Mouse (Mus musculus): ENCODE results near the gene Gm36210. TPM values are rescaled to one million over a fixed set of nuclear protein-coding genes. Genes with fewer than 3 reads are reported as not detected.

Gm36210 gene
- total RNA-seq, 2 experiments from 2014 or later = not detected

DNA sequence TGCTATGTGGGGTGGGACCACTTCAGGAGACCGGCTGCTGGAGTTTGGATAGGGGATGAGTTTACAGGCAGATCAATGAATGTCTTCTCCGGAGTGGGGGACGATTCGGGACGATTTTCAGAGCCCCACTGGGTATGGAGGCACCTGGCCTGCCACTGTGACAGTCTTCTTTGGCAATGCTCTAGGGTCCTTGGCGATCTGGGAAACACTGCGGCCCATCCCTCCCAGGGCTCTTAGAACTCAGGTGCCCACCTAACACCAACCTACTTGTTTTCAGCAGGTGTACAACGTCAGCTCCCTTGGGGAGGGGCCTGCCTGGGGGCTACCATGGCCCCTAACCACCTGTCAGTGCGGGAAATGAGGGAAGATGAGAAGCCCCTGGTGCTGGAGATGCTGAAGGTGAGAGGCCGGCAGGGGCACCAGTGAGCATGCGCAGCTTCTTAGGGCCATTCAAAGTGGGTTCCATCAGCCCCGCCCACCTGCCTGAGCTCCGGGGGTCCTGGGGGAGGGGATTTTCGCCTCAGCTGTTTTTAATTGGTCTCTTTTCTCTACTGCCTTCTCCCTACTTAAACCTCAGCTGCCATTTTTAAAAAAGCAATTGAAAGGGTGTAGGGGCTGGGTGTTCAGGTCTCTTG, 16.7 kb upstream of the Gm36210 start:
- peak in 1 of 2 experiments; percentile 48 for DNase-seq

GRCm38 (mm10) chr7:4922508-4922907, 16.2 kb upstream of the Gm36210 start:
- DNase-seq = peak; percentile 69 to 73

- no peak for DNase-seq
Measured at GRCm38 (mm10) chr7:4921824-4922482, 15.6 kb upstream of the Gm36210 start, which contains the start of gene Nat14. TSS of gene Nat14 (plus strand) at chr7:4922028.

- DNase-seq = no peak
Measured at GRCm38 (mm10) chr7:4920976-4921823, 14.9 kb upstream of the Gm36210 start.

GRCm38 (mm10) chr7:4920496-4920895, 14.2 kb upstream of the Gm36210 start:
- no peak for DNase-seq

GRCm38 (mm10) chr7:4919971-4920370, 13.7 kb upstream of the Gm36210 start:
- DNase-seq = no peak

GRCm38 (mm10) chr7:4919096-4919495, 12.8 kb upstream of the Gm36210 start:
- DNase-seq = no peak

GRCm38 (mm10) chr7:4918681-4919080, 12.4 kb upstream of the Gm36210 start:
- DNase-seq = no peak

DNA sequence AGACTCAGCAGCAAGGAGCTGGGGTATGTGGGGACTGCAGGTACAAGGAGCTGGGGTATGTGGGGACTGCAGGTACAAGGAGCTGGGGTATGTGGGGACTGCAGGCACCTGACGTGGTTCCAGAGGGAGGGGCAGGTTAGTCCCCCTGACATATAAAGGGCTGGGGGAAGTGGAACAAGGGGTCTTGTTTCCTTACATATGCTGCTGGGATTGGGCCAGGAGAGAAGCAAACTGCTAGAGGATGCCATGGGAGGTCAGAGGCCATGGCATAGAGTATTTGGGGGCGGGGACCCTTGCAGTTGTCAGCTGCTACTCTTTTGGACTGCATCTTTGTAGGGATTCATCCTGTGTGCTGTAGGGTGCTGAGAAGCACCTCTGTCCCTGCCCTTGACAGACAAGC, 11.2 kb upstream of the Gm36210 start:
- no peak for DNase-seq

DNA sequence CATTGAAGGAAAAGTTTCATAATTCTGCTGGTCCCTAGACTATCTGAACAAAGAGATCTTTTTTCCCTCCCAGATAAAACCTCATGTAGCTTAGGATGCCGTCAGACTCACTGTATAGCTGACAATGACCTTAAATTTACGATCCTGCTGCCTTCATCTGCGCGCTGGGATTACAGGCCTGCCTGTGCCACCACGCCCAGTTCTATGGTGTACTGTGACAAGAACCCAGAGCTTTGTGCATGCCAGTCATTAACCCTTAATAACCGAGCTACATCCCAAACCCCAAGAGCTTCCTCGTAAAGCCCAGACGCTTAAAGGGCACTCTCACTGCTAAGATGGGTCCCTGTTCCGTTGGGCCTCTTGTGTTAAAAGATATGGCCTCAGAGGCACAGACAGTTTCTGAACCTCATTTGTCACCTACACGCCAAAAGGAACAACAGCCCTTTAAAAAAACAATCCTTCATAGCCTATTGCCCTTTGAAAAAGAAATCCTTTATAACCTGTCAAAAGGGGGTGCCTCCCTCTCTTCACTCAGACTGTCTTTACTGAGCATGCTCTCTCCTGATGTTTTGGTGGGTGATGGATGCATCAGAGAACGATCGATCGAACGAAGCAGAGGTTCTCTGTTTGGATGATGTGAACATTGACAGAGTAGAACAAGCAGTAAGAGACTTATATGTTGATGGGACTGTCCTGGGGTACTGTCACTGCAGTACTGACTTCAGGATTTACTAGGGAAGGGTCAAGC, 9.5 kb upstream of the Gm36210 start:
- peak in 1 of 2 experiments; percentile 55 for DNase-seq

DNA sequence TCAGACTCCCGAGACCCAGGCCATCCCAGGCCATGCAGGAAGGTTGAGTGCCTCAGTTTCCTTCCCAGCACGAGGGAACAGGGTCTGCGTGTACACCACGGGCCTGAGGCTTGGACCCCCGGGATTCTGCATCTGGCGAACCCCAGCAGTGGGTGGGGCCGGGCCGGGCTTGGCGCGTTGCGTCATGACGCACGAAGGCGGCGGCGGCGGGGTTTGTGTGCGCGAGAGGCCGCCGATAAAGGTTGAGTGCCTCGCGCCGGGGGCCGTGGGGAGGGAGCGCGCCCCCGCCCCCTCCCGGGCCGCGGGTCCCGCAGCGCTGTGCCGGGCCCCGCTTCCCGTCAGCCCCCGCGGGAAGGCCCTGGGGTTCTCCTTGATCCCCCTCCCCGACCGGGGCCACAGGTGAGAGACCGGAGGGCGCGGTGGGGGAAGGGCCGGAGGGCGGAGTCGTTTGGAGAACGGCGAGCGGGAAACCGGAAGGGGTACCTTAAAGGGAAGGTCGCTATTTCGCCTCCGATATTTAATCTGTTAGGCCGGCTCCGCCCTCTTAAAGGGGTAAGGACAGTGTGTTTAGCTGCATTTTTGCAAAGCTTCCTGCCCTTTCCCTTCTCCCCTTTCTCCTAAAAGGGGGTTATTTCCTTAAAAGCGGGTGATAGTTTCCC, 8.8 kb upstream of the Gm36210 start, which contains the start of gene Zfp628:
TSS of gene Zfp628 (plus strand) at position 211 of the 659 bp plus-strand sequence.
- peak; percentile 94 to 98 for DNase-seq

GRCm38 (mm10) chr7:4912248-4912647, 5.9 kb upstream of the Gm36210 start:
- DNase-seq = no peak

DNA sequence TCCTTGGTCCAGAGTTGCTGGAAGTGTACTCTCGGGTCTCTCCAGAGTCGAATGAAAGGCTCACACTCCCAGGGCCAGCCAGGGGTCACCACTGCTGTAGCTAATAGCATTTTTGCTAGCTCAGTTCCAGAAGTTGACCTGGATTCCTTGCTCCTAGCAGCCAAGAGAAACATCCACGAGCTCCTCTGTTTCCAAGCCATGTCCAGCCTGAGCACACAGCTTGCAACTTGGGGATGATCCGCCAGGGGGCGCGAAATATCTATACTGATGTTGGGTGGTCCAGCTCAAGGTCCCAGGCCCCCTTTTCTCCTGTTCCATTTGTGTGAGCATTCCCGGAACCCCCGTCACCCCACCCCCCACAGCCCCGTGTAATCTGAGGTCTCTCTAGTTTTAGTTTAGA, 5.2 kb upstream of the Gm36210 start:
- DNase-seq = peak; percentile 57 to 85

DNA sequence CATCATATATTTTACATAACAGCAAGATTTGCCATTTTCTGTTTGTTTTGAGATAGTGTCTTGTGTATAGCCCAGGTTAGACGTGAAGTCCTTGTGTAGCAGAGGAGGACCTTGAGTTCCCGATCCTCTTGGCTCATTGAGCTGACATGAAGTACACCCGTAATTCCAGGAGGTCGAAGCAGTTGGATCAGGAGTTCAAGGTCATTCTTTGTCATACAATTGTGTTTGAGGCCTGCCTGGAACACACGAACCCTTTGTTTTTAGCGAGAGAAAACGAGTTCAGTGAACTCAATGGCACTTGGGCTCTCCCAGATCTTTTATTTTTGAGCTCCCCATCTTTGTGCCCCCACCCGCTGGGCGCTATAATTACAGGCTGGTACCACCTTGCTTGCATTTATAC, 3.9 kb downstream of the Gm36210 start:
- no peak for DNase-seq

GRCm38 (mm10) chr7:4901171-4901570, 5.1 kb downstream of the Gm36210 start:
- DNase-seq = no peak

DNA sequence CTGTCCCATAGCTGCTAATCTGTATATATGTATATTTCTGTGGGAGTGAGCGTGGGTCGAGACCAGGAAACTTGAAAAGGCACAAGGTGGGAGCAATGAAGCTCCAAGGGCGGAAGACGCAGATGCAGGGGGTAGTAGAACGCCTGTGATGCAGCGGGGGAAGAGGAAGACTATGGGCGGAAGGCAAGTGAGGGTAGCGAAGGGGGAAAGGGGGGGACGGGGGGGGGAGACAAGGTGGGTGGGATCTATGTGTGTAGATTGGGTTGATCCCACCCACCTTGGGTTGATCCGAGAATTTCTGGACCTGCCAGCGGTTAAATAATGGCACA, 5.8 kb downstream of the Gm36210 start:
- DNase-seq = no peak

- peak in 1 of 2 experiments; percentile 70 for DNase-seq
Measured at GRCm38 (mm10) chr7:4899649-4900522, 6.4 kb downstream of the Gm36210 start.

DNA sequence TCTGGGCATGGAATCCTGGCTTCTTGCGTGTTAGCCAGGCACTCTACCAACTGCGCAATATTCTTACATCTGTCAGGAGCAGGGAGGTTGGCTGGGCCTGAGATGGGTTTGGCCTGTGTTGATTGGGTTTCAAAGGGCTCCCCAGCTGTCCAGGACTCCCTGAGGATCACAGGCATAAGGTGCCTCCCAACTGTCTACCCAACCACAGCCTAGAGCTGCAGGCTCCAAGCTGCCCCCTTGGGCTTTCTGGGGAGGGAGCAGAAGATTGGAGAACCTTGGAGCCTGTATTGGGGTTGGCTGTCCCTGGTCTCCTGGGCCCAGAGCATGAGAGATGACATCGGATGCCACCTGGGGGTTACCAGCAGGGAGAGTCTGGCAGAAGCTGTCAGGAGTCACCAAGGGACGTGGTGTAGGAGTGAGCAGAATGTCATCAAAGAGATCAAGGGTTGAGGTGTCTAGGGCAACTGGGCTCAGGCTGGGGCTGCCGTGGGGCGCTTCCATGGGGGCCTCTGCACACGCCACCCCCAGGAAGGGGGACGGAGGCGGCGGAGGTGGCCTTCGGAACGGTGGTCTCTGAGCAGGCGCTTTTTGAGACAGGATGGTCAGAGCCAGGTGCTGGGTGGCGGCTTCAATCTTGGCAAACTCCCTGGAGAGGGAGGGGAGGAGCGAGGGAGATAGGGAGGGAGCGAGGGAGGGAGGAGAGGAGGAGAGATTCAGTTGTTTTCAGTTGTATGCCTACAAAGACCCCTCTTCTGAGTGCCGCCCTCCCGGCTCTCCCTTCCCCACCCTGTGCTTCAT, 7.3 kb downstream of the Gm36210 start:
- DNase-seq = peak in 1 of 2 experiments; percentile 33

DNA sequence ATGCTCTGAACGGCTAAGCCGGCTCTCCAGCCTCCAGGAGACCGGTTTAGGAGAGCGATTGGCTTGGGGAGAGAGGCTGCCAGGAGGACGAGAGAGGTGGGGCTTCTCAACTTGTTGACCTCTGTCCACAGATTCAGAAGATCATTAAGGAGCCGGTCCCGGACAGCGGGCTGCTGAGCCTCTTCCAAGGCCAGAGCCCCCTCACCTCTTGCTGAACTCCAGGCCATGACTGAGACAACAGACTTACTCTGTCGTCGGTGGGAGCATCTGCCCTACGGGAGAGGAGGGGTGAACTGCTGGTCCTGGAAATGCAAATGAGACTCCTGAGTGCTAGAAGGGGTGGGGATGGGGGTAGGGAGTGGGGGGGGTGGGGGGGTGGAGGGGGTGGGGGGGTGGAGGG, 11.1 kb downstream of the Gm36210 start:
- no peak for DNase-seq

GRCm38 (mm10) chr7:4886680-4887079, 19.6 kb downstream of the Gm36210 start:
- DNase-seq = peak in 1 of 2 experiments; percentile 43
